Mouse (Mus musculus) CD4-positive, CD25-positive, alpha-beta regulatory T cell, adult 4 months (primary cell): Measurements from ENCODE around the gene Sfswap. TPM values are rescaled to one million over a fixed set of nuclear protein-coding genes. Genes with fewer than 3 reads are reported as not detected.
"Not testable (repeated sequence)": the region's sequence is repeated elsewhere in the genome, so short reads cannot be mapped to it uniquely, and the experiment has no call there.

Source experiments
- ATAC-seq: one replicate; pipeline ENCODE4 v1.8.0; 2017
- polyA plus RNA-seq, 2 experiments: library from polyadenylated mRNA; unstranded; fragments of 100-300 nt; shearing (Covaris generic); gene quantifications; one replicate each; pipeline ENCODE4 v1.2.1; 2017

The Sfswap gene
- 10 to 100 TPM; 29.7 to 36.1 TPM for polyA plus RNA-seq

DNA sequence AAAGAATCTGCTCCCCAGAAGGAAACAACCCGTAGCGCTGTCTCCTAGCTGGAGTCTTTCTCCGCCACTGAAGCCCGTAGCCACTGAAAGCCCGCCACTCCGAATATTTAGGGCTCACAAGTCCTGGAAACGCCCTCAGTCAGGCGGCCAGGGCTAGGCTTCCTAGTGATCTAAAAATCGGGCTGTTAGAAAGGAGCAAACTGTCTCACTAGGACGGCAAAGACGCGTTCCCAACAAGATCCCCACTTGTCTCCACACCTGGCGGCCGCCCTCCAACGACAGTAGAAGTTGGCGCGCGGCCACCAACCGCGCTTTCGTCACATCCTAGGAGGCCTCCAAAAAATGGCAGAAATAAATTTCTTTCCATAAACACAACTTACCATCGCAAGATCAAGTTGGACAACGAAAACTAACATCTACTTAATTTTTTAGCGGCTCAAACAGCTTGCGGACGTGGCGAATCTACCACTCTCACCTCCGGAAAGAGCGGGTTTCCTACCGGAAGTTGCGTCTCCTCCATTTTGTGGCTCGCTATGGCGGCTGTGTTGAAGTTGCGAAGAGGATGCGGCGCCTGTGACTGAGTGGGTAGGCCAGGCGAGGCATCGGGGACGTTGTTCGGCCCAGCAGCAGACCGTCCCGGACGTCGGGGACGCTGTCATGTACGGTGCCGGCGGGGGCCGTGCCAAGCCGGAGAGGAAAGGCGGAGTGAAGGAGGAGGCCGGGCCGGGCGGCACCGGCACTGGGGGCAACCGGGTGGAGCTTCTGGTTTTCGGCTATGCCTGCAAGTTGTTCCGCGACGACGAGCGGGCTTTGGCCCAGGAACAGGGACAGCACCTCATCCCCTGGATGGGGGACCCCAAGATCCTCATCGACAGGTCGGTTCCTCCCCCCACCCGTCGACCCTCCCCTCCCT lies at the start of gene Sfswap:
Sfswap (plus strand) TSS at position 500 of the 913 bp plus-strand sequence.
- peak; percentile 88 for ATAC-seq

DNA sequence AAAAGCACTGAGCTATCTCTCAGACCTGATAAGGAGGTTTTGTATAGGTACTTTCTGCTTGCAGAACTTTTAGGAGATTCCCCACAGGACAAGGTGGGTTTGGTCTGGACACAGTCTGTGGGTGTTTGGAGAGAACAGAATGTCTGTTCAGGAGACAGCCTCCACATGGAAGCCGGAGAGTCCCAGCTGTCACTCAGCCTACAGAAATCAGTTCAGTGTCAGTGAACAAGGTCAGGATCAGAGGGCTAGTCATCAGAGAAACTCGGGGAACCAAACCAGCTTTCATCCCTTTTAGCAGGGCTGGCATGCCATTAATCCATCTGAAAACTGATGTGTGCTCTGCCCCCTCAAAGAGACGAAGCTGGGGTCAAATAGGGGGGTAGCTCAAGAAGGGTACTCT lies 48.5 kb upstream of the Sfswap start:
- no peak for ATAC-seq

DNA sequence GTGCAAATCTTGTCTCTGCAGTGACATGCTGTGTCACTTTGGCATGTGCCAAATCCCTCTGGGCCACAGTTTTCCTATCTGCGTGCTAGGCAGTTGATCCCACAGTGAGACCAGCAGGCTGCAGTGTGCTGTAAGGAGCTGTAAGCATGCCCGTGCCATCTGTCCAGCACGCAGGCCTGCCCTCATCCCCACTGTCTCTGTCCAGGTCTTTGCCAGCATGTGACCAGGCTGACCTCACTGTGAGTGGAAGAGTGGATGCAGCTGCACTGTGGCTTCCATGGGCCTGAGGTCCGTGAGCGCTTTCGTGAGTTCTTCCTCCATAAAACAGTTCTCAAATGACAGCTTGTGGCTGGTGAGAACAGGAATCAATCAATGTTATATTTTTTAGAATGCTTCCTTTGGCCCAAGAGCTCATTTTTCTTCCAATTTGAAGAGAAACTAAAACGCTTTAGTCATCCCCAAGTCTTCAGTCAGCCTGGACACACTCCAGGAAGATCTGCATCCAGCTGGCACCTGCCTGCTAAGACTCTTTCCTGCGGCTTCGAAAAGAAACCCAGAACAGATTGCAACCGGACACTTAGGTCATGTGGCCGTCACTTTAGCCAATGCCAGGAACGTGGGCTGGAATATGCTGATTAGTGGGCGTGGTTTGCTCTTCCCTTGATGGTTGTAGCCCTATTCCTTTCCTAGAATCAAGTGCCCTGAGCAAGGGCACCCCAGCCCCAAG lies 46.1 kb upstream of the Sfswap start:
- no peak for ATAC-seq

DNA sequence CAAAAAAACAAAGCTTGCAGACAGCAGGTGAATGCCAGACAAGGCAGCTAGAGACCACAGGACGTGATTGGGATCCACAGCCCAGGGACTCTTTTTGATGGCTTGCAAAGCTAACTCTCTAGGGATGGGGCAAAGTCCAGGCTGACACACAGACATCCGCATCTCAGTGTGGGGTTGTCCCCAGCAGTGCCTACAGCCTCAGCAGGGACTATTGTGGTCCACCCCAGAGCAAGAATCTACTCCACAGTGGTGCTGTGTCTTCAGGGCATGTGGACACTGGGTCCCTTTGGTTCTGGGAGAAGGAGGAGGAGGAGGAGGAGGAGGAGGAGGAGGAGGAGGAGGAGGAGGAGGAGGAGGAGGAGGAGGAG lies 45.5 kb upstream of the Sfswap start:
- ATAC-seq, result no peak

DNA sequence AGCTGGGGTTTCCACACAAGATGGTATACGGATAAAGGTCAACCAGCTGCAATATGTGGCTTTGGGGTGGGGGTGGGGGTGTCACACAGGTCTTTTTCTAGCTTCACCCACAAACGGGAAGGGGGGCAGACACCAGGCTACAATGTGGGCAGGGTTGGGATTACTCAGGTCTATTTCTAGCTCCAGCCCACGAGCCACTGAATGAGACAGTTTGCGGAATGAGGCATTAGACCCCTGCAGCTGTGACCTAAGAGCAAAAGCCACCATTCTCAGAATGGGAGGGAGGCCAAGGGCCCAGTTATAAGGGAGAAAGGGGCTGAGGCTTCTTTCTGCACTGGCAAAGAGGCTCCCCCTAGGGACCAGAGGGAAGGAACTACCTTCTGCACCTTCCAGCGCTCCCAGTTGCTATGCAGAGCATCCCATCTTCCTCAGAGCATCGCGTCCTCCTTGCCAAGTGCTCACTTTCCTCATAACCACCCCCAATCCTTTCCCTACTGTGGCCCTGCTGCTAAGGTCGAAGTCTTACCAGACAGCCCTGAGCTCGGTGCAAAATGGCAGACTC lies 44.4 kb upstream of the Sfswap start:
- no peak for ATAC-seq

DNA sequence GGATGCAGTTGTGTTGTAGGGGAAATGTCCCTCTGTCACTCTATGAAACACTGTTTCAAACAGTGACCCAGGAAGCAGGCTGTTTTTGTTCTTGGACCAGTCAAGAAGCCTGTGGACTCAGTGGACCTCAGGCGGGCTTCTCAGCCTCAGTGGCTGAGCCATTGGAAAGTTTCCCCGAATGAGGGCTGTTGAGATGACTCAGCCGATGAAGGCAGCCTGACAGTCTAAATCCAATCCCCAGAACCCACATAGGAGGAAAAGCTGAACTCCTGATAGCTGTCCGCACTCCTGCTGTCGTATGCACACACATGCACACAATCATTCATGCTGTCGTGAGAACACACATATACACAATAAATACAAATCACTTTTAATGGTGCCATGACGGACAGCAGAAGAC lies 42.9 kb upstream of the Sfswap start:
- ATAC-seq, result no peak

DNA sequence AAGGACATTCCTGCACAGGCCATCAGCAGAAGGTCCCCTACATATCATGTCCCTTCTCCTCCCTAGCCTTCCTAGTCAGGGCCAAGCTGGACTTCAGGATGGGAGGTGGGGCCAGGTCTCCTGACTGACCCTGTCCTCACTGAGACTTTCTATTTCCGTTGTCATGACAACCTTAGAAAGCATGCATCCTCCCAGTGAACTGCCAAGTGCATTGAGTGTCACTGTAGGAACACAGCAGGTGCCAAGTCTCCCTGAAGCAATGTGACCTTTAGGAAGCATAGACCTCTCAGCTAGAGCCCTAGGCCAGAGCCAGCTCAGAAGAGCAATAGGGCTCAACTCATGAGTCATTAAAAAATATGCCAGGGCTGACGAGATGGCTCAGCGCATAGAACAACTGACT lies 42.5 kb upstream of the Sfswap start:
- no peak for ATAC-seq

DNA sequence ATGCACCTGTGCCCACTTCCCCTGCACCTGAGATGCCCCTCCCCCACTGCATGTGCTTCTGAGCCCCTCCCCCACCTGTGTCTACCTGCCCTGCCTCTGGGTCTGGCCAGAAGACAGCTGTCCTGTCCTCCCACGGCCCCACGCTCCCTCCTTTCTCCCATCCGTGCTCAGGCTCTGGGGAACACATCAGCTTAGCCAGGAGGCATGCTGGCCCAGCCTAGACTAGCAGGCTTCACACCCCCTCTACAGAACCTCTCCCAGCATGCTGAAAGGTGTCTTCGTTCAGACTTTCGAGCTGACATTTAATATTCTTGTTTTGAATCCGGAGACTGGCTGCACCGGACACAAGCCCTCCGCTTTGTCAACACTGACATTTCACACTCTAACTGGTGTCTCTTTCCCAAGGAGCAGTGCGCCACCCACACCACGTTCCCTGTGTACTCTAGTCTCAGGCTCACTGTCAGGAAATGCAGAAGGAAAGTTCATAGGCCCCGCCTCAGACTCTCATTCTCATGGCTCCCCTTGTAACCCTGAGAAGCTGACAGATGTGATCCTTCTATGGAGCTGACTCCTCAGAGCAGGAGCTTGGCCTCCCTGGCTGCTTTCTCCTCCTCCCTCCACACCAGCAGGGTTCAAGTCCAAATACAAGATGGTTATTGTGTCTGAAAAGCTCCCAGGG lies 40.1 kb upstream of the Sfswap start:
- ATAC-seq, result no peak

DNA sequence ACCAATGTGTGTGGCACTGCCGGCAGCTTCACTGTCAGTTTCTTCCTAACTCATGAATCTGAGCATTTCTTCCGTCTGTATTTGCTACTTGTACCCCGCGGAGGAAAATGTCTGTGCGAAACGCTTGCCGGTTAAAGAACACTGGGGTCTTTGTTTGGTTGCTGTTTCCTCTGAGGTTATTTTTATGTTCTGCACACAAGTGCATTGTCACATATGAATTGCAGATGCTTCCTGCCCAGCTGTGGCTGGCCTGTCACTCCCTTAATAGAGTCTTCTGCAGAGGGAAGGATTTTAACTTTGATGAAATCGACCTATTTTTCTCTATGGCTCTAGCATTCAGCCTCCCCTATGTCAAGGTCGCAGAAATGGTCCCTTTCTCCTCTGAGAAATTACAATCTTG lies 37.4 kb upstream of the Sfswap start:
- not testable (repeated sequence) for ATAC-seq

DNA sequence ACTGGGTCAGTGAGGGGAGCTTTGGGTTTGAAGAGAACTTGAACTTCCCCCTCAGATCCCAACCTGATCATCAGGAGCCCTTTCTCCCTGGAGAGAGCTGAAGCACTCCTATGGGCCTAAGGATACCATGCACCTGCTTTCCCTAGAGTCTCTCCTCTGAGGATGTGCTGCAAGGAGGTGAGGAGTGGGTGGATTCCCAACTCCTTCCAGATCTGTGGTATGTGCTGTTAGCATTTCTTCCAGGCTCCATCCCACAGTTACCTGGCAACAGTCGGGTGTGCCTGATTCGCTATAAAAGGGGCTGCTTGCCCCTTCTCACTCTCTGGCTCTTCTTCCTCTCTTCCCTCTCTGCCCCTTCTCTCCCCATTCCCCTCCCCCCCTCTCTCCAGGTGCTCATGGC lies 35.2 kb upstream of the Sfswap start:
- ATAC-seq, result no peak

DNA sequence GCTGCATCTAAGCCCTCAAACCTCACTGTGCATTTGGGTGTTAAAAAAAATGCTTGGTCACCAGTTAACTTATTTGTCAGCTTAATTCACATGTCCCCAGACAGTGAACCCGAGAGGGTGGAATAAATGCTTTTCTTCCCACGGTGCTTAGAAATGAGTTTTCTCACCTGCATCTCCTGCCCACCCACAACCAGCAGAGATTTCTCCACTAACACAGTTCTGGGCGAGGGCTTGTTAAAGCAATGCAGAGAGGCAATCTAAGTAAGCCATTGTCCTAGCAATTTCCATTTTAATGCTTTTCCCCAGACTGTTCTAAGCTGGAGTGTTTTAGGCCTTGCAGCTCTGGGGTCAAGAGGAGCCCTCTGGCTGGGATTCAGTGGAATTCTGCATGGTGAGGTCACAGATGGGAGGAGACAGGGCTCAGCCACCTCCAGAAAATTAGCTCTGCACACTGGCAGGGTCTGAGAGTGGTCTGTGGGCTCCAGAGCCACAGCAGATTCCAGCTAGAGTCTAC lies 25.4 kb upstream of the Sfswap start:
- ATAC-seq, result no peak

DNA sequence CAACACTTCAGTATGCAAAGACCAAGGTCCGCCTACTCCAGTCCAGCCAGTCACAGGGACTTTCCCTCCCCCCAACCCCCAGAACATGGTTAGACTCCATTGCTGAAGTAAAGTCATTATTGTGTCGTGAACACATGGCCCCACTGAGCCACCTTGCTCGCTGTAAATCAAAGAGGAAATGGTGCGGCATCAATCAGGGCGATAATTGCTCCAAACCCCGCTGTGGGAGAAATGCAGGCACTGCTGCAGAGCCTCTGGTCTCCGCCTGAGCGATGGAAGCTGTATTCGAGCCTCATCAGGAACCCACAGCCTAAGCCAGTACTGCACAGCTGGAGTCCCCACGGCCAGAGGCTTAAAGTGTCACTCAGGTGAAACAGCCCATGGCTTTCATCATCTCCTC lies 11.1 kb upstream of the Sfswap start:
- ATAC-seq, result no peak

DNA sequence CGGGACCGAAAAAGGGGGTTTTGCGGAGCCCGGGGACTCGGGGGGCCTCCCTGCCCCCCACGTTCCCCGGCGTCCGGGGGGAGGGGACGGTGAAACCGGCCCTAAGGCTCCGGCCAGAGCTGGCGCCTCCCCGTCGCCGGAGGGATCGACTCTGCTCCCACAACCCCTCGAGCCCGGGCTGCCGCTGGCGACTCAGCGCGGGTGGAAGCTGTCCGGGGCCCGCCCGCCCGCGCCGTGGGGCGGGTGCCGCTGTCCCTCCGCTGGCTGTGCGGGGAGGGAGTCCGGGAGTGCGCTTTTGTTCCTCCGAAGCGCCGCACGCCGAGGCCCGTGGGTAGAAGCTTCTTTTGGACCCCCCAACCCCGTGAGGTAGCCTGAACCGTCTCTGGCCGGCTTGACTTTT lies 650 bp downstream of the Sfswap start:
- no peak for ATAC-seq

DNA sequence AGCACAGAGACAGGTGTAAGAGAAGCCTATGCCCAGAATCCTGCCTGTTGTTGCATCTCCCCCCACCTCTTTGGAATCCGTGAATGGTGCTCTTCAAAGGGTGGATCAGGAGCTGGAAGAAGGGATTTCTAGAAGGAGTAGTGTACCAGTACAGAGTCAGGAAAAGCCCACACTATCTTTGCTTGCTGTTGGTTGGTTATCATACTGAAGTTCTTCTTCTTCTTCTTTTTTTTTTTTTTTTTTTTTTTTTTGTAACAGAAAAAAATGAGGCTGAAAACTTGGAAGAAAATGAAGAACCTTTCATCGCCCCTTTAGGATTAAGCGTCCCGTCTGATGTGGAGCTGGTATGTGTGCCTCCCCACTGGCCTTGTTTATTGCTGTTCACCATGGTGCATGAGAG lies 5.9 kb downstream of the Sfswap start:
- no peak for ATAC-seq

DNA sequence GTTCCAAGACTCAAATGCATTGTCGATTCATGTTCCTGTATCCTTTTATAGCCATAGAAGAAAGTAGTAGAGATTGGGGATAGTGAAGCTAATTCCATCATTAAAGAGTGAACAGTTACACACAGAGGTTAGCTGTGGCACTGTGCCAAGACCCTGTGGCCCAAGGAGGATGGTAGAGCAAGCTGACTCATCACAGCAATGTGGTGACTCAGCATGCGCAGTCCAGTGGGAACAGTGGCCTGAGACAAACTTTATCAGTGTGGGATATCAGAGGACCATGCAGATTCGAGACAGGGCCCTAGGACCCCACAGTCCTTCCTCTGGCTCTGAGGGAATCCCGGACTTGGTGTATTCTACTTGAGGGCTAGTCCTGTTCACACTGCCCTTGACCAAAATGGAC lies 17.2 kb downstream of the Sfswap start:
- ATAC-seq, result no peak

DNA sequence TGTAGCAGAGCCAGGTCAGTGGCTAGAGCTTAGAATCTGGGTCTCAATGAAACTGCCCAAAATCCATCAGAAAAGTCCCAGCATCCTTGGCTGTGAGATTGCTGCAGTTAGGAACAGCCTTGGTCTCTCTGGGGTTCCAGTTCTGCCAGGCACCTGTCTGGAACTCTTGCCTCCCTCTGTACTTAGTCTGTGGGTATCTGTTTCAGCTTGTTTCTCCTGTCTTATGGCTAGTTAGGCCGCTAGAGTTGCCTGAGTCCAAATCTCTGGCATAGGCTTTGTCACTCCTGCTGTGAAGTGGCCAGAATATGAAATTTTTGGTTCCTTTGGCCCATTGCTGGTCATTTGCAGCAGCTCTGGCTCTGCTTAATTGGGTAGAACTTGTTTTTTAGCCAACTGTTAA lies 17.8 kb downstream of the Sfswap start:
- ATAC-seq, result no peak

DNA sequence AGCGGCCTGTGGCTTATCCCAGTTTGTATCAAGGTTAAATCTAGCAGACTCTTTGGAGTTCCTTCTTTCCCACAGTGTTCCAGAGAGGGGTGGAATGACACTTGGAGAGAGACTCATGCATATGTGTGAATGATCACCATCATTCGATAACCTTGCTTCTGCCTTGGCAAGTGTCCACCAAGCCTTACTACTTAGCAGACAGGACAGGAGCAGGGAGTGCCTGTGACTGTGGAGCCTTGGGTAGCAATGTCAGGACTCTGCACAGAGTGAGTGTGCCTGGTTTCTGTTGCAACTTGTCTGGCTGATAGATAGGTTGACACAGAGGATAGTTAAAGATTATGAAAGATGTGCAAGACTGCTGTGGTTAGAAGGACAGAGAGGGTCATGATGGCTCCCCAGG lies 18.6 kb downstream of the Sfswap start:
- no peak for ATAC-seq

DNA sequence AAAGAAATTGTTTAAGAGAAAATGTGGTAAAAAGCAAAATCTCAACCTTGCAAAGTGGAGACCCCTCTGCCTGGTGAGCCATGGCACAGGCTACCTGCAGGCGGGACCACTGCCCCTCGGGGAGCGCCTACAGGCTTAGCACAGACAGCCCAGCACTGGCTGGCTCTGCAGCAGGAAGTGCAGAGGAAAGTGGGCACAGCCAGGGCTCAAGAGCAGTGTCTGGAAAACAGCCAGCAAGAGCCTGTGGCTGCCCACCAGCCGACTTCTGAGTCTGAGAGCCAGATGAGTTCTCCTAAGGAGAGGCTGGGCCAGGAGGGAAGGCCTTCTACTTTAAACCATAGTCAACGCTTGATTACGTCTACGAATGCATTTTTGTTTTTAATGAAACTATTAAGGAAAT lies 20.5 kb downstream of the Sfswap start:
- no peak for ATAC-seq

DNA sequence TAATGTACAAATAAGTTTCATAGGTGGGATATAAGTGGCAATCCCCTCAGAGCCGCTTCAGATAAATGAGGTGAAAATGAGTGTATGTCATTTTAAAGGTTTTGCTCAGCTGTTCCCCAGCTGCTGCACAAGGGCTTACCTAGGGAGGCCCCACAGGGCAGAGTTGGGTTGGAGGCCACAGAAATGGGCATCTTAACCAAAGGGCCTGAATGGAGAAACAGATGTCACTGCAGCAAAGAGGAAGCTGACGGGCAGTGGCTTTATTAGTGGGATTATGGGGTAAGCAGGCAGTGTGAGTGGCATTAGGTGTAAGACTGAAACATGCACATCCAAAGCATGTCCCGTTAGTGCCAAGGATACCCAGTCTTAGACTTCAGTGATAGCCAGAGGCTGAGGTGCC lies 20.9 kb downstream of the Sfswap start:
- ATAC-seq, result no peak

DNA sequence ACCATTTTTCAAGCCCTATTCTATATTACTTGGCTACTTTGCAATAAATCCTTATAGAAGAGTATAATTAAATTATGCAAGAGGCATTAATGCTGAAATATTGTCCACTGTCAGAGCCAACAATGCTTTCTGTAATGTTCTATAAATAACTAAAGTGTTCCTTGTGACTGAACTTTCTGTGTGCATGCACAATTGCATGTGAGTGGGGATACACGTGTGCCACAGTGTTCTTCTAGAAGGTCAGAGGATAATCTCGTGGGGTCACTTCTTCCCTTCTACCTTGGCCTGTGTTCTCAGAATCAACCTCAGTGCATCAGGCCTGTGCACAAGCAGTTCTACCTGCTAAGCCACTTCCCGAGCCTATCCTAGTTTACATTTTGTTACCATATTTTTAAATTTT lies 22.1 kb downstream of the Sfswap start:
- no peak for ATAC-seq

DNA sequence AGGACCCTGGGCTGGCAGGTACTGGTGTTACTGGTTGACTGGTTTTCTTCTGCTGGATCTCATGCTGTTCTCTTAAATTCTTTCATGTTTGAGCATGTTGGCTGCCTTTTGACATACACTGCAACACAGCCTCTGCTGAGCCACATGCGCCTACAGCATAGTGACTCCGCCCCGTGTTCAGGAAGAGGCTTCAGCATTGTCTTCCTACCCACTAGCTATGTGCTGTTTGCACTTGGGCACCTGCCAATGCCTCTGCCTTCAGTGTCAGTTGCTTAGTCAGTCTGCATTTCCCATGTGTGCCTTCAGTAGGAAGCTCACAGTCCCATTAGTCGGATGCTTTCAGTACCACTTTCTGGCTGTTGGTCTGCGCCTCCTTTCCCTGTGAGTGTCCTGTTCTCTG lies 23.7 kb downstream of the Sfswap start:
- ATAC-seq, result no peak

DNA sequence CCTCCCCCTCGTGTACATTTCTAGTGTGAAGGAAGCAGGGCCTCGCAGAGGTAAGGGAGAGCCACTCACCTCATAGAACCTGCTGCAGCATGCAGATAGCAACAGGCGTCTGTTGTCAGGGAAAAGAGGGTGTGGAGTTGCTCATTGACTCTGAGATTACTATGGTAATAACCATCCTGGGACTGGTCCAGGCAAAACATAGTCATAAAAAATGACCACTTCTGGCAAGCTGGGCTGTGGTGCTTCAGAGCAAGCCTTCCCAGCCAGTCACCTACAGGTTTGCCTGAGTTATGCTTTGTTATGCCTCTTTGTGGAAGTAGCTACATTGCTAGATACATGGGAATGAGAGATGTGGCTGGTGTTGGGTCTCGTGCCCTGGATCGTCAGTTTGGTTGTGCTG lies 26.1 kb downstream of the Sfswap start:
- ATAC-seq, result no peak

DNA sequence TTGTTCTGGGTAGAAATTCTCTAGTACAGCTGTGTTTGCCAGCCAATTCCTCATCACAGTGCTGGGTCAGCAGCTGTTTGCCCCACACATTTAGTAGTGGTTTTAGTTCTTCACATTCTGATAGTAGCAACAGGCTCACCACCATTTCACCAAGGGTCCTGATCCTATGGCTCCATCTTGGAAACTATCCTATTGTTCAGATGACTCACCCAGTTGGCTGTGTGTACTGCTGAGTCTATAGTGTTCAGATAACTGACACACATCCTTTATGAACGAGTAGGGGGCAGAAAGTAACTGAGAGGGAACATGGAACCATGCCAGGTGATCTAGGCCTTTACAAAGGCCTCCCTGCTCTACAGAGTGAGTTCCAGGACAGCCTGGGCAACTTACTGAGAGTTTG lies 28.6 kb downstream of the Sfswap start:
- no peak for ATAC-seq
